Mouse (Mus musculus): ENCODE data around the gene Ldlrap1.

- TF ChIP-seq CTCF (IDR thresholded peaks at IDR 0.05; ENCODE audit: control insufficient read depth, insufficient read depth, insufficient replicate concordance, low read depth, low read length): peak; percentile 24; the same call in 1 of the 2 replicates
- TF ChIP-seq POLR2A (IDR thresholded peaks at IDR 0.05; ENCODE audit: control insufficient read depth, low read depth, low read length): no peak
Observed at GRCm38 (mm10) chr4:134745900-134746661, 21.7 kb downstream of the Ldlrap1 start.

All from testis, adult 2 months (tissue).